Mouse (Mus musculus) cortical plate, adult 2 months (tissue): ENCODE measurements around the gene Zeb2. TPM values are rescaled to one million over a fixed set of nuclear protein-coding genes. Genes with fewer than 3 reads are reported as not detected.

ENCODE experiments used
- H3K27ac ChIP-seq: fragments of 200-500 bp; 2 replicates; pipeline ENCODE4 v1.5.1; 2012; ENCODE audit warnings: low read length, control low read depth, inconsistent platforms; ENCODE audit not compliant: insufficient read depth
- H3K4me1 ChIP-seq: fragments of 200-500 bp; 2 replicates; pipeline ENCODE4 v1.6.1; 2011; ENCODE audit warnings: low read length; ENCODE audit not compliant: control insufficient read depth, insufficient read depth
- H3K4me3 ChIP-seq: fragments of 200-500 bp; 2 replicates; pipeline ENCODE4 v1.5.1; 2011; ENCODE audit warnings: mild to moderate bottlenecking, low read length, control low read depth; ENCODE audit not compliant: insufficient read depth
- CTCF ChIP-seq: fragments of 200-500 bp; IDR thresholded peaks from 2 replicates; pipeline ENCODE4 v1.5.1; 2011; ENCODE audit warnings: mild to moderate bottlenecking, control low read depth, low read length; ENCODE audit not compliant: insufficient read depth; ENCODE audit errors: extremely low read depth
- POLR2A ChIP-seq: fragments of 200-500 bp; IDR thresholded peaks from 2 replicates; pipeline ENCODE4 v1.6.1; 2011; ENCODE audit warnings: mild to moderate bottlenecking, low read length, control low read depth; ENCODE audit not compliant: insufficient read depth; ENCODE audit errors: extremely low read depth
- polyA plus RNA-seq: library from polyadenylated mRNA; depleted of rRNA; stranded (reverse); fragments of >200 nt; gene quantifications from 2 replicates; pipeline ENCODE4 v1.2.3, GENCODE M21; 2012

Gene Zeb2
- polyA plus RNA-seq, 1 experiment, result 65.4 TPM

GRCm38 (mm10) chr2:45101040-45101439 is 16.2 kb downstream of the Zeb2 start:
- Histone ChIP-seq H3K4me1 (peaks cover 18% of the 10 kb centered on the region; the same call in 1 of the 2 replicates), H3K27ac (peak overlapping the region; percentile 16), H3K4me3 (no peak overlapping the region)
- no peak for TF ChIP-seq POLR2A
- TF ChIP-seq CTCF, result no peak

GRCm38 (mm10) chr2:45100628-45101027 is 16.6 kb downstream of the Zeb2 start:
- Histone ChIP-seq H3K4me3 (no peak overlapping the region), H3K27ac (peak overlapping the region; percentile 16), H3K4me1 (peaks cover 20% of the 10 kb centered on the region)
- TF ChIP-seq CTCF (no peak), POLR2A (no peak)

- Histone ChIP-seq H3K4me1 (peaks cover 17% of the 10 kb centered on the region), H3K27ac (peak overlapping the region; percentile 60), H3K4me3 (no peak overlapping the region)
- no peak for TF ChIP-seq CTCF
- TF ChIP-seq POLR2A, result no peak
These were observed 17.2 kb downstream of the Zeb2 start for GRCm38 (mm10) chr2:45100017-45100416.

GRCm38 (mm10) chr2:45099081-45099480 is 18.1 kb downstream of the Zeb2 start:
- H3K4me1 ChIP-seq, result peaks cover 22% of the 10 kb centered on the region

GRCm38 (mm10) chr2:45097969-45098368 is 19.2 kb downstream of the Zeb2 start:
- no peak overlapping the region for H3K4me3 ChIP-seq
- TF ChIP-seq CTCF, result no peak
- TF ChIP-seq POLR2A, result no peak
- peaks cover 26% of the 10 kb centered on the region for H3K4me1 ChIP-seq
- peak overlapping the region; percentile 55 for H3K27ac ChIP-seq

More at GRCm38 (mm10) chr2:45099081-45099480, 18.1 kb downstream of the Zeb2 start:
- no peak overlapping the region for H3K4me3 ChIP-seq
- TF ChIP-seq POLR2A (no peak), CTCF (no peak)
- no peak overlapping the region for H3K27ac ChIP-seq

GRCm38 (mm10) chr2:45096638-45097247 is 20.5 kb downstream of the Zeb2 start:
- peak overlapping the region; percentile 33 for H3K27ac ChIP-seq
- H3K4me1 ChIP-seq, result peaks cover 24% of the 10 kb centered on the region
- TF ChIP-seq POLR2A (no peak), CTCF (no peak)
- H3K4me3 ChIP-seq, result no peak overlapping the region

- H3K4me3 ChIP-seq, result no peak overlapping the region
- TF ChIP-seq POLR2A, result no peak
- TF ChIP-seq CTCF, result no peak
- H3K27ac ChIP-seq, result no peak overlapping the region
- peaks cover 20% of the 10 kb centered on the region for H3K4me1 ChIP-seq
These were observed 21.4 kb downstream of the Zeb2 start for GRCm38 (mm10) chr2:45095825-45096224.

GRCm38 (mm10) chr2:45094371-45094967 is 22.7 kb downstream of the Zeb2 start:
- Histone ChIP-seq H3K27ac (0 out of 2 replicates have a peak overlapping the region, but pooled peaks have one; percentile 45), H3K4me1 (peaks cover 16% of the 10 kb centered on the region), H3K4me3 (no peak overlapping the region)
- TF ChIP-seq CTCF, result no peak
- no peak for TF ChIP-seq POLR2A

GRCm38 (mm10) chr2:45093479-45093878 is 23.7 kb downstream of the Zeb2 start:
- H3K4me3 ChIP-seq, result no peak overlapping the region
- no peak for TF ChIP-seq POLR2A
- no peak for TF ChIP-seq CTCF
- peak overlapping the region; percentile 82 for H3K27ac ChIP-seq
- H3K4me1 ChIP-seq, result peaks cover 20% of the 10 kb centered on the region

GRCm38 (mm10) chr2:45092654-45093053 is 24.5 kb downstream of the Zeb2 start:
- H3K4me3 ChIP-seq, result no peak overlapping the region
- H3K27ac ChIP-seq, result no peak overlapping the region
- peaks cover 22% of the 10 kb centered on the region for H3K4me1 ChIP-seq
- TF ChIP-seq POLR2A (no peak), CTCF (no peak)
